Mouse (Mus musculus) embryo, embryonic 10.5 days (tissue): ENCODE measurements around the gene Zc3h10.
"Not testable (repeated sequence)": the region's sequence is repeated elsewhere in the genome, so short reads cannot be mapped to it uniquely, and the experiment has no call there.

ENCODE experiments used
- DNase-seq: peaks from one replicate; pipeline ENCODE4 v3.0.0-alpha.2; 2015; ENCODE audit warnings: low spot score

The Zc3h10 gene

GRCm38 (mm10) chr10:128550144-128550823 is 2.7 kb upstream of the Zc3h10 start:
- DNase-seq = not testable (repeated sequence)

GRCm38 (mm10) chr10:128549682-128550057 is 2.1 kb upstream of the Zc3h10 start:
- DNase-seq = not testable (repeated sequence)

GRCm38 (mm10) chr10:128548947-128549681 is 1.5 kb upstream of the Zc3h10 start, which contains the start of gene Rpl41:
Gene Rpl41, minus strand, starts transcription at chr10:128549305.
- peak; percentile 98 for DNase-seq

GRCm38 (mm10) chr10:128548051-128548791 is 647 bp upstream of the Zc3h10 start:
- peak; percentile 17 for DNase-seq

- DNase-seq = no peak
Measured at GRCm38 (mm10) chr10:128546787-128547186, 787 bp downstream of the Zc3h10 start.

GRCm38 (mm10) chr10:128546361-128546760 is 1.2 kb downstream of the Zc3h10 start:
- DNase-seq = peak; percentile 86

GRCm38 (mm10) chr10:128545570-128545898 is 2.0 kb downstream of the Zc3h10 start:
- DNase-seq = no peak

GRCm38 (mm10) chr10:128544674-128545569 is 2.7 kb downstream of the Zc3h10 start:
- no peak for DNase-seq

GRCm38 (mm10) chr10:128544151-128544657 is 3.4 kb downstream of the Zc3h10 start:
- no peak for DNase-seq

GRCm38 (mm10) chr10:128543100-128543499 is 4.5 kb downstream of the Zc3h10 start:
- no peak for DNase-seq

GRCm38 (mm10) chr10:128538340-128538870 is 9.2 kb downstream of the Zc3h10 start:
- no peak for DNase-seq

GRCm38 (mm10) chr10:128536266-128536940 is 11.2 kb downstream of the Zc3h10 start:
- DNase-seq = peak; percentile 97

GRCm38 (mm10) chr10:128535624-128536265 is 11.8 kb downstream of the Zc3h10 start:
- no peak for DNase-seq

GRCm38 (mm10) chr10:128535206-128535605 is 12.4 kb downstream of the Zc3h10 start:
- no peak for DNase-seq

GRCm38 (mm10) chr10:128526366-128527356 is 20.9 kb downstream of the Zc3h10 start:
- no peak for DNase-seq

GRCm38 (mm10) chr10:128525671-128526308 is 21.8 kb downstream of the Zc3h10 start, which contains the start of gene Esyt1:
Gene Esyt1, minus strand, starts transcription at chr10:128525871.
- DNase-seq = peak; percentile 99

GRCm38 (mm10) chr10:128524732-128525662 is 22.6 kb downstream of the Zc3h10 start:
- peak; percentile 74 for DNase-seq
